Mouse (Mus musculus) adrenal gland, postnatal 4 days (tissue): Measurements from ENCODE around the gene BC034090. TPM values are rescaled to one million over a fixed set of nuclear protein-coding genes. Genes with fewer than 3 reads are reported as not detected.
A peak's percentile ranks its signal among the peaks of the same experiment; 100 is the strongest.
"Not testable (repeated sequence)": the region's sequence is repeated elsewhere in the genome, so short reads cannot be mapped to it uniquely, and the experiment has no call there.

Experiments used
- DNase-seq, 2 experiments: peaks; one replicate each; pipeline ENCODE4 v3.0.0; 2021 to 2022; ENCODE audit warnings: low spot score in 2 of 2, mixed read lengths in 2 of 2
- long read RNA-seq, 2 experiments: library from polyadenylated mRNA; stranded (forward); transcript quantifications; one replicate each; pipeline ENCODE4 v2.0.0; 2021
- total RNA-seq, 2 experiments: library from RNA; stranded (reverse); gene quantifications; 2 replicates each; pipeline ENCODE4 v1.2.3; 2021

BC034090 gene
- 10 to 100 TPM; 34.2 to 36.5 TPM for total RNA-seq
- long read RNA-seq, experiment 1, partial matches to known transcripts, result 2 of 6 reads
- long read RNA-seq, experiment 1, other reads (novel, unspliced or antisense), result 1 of 6 reads
- long read RNA-seq, experiment 2, full-length matches to known transcripts, result 7 of 18 reads
- long read RNA-seq, experiment 2, partial matches to known transcripts, result 9 of 18 reads
- long read RNA-seq, experiment 2, other reads (novel, unspliced or antisense), result 2 of 18 reads

DNA sequence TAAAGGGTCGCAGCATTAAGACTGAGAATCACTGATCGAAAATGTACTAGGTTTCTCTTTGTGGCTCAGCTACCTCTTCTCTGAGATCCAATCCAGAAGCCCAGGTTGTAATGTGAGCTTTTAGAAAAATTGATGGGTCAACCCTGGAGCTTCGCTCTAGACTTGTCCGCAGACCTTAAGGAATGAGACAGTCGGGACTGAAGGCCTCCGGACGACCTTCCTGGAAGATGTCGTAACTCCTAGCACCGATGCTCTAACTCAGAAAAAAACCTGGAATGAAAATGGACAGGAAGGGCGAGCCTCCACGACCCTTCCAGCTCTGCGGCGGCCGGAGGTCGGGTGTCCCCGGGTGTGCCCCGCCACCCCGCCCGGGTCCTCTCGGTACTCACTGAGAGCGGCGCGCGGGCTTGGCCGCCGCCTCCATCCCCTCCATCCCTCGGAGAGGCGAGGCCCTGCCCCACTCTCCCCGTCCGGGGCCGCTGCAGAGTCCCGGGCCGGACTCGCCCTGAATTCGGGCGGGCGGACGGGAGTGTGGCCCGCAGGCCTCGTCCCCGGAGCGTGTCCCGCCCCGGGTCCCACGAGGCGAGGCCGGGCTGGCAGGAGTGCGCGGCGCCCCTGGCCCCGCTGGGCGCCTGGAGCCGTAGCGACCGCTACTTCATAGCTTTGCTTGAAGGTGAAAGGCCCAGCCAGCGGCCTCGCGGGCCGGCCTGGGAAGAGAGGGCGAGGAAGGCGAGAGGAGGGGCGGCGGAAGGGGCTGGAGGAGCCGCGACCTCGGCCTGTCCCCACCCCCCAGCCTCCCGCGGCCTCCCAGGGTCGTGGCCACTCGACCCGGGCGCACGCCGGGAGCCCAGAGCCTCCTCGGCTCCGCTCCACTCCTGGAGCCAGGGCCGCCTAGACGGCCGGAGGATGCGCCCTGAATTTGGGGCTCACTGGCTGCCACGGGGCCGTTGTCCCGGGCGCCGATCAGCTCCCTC is at the start of gene BC034090:
TSS of gene BC034090 (minus strand) at position 648 of the 974 bp plus-strand sequence.
- DNase-seq, result peak; percentile 49 to 56

- peak in 1 of 2 experiments; percentile 10 for DNase-seq
Measured at GRCm38 (mm10) chr1:155293446-155293845, 49.2 kb upstream of the BC034090 start.

- no peak for DNase-seq
Measured at GRCm38 (mm10) chr1:155289411-155289810, 45.2 kb upstream of the BC034090 start.

DNA sequence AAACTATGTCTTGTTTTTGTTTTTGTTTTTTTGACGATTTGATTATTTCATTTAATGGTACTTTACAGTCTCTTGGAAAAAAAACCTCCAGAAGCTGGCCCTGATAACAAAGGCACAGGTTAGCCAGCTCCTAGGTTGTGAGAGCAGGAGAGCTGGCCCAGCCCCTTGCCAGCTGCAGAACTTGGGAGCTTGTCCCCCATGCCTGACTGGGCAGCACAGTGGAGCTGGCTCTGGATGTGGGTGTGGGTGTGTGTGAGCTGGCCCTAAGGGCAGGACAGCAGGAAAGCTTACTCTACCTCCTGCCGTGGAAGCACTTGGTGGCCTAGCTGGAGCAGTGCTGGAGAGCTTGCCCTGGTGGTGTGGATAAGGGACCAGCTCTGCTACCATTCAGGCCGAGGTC is 43.8 kb upstream of the BC034090 start:
- DNase-seq, result no peak

DNA sequence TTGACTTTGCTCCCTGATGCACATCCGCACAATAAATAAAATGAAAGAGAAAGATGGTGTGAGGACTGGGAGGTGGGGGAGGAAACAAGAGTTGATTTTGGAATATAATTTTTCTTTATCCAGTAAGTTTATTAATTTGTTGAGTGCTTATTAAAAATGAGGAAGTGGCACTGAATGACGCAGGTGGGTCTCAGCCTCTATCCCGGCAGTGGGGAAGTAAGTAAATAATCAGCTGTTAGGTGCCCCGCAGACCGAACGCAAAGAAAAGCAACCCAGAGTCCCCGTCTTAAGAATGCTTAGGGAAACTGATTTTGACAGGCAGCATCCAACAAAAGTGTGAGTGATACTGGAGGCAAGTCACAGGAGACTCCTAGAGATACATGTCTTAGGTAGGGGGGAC is 39.6 kb upstream of the BC034090 start:
- no peak for DNase-seq

GRCm38 (mm10) chr1:155281003-155281793 is 37.0 kb upstream of the BC034090 start:
- peak; percentile 12 to 21 for DNase-seq

- DNase-seq, result no peak
Measured at GRCm38 (mm10) chr1:155280306-155280705, 36.1 kb upstream of the BC034090 start.

GRCm38 (mm10) chr1:155276381-155277033 is 32.3 kb upstream of the BC034090 start:
- DNase-seq, result no peak

- no peak for DNase-seq
Measured at GRCm38 (mm10) chr1:155275793-155276192, 31.5 kb upstream of the BC034090 start.

DNA sequence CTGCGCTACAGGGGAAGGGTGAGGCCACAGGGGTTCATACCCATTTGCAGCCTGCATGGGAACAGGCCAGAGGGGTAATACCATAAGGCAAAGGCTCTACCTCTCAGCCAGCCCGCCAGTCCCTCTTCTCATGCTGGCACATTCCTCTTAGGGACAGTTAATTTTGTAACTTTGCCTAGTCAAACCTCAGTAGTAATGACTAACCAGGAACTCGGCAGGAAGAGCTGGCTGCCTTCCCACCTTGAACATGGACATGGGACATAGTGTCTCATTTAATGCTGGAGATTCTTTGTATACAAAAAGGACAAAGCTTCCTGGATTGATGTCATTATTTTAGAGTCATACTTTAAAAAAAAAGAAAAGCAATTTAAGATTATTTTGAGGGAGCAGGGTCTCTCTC is 30.7 kb upstream of the BC034090 start:
- no peak for DNase-seq

DNA sequence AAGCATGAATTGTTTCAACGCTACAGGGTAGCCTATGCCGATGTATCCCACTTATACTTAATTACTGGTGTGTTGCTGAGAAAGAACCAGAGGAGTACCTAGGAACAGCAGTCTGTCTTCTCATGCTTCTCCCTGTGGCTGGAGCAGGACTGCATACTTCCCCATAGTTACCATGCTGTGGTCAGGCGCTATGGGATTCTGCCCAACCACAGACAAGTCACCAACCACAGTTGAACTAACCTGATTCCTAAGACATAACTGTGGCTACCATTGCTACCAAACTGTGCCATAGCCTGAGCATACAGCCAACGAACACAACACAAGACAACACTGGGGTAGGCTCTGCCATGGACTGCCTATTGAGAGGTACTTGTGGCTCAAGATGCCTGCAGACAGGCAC is 28.7 kb upstream of the BC034090 start:
- no peak for DNase-seq

DNA sequence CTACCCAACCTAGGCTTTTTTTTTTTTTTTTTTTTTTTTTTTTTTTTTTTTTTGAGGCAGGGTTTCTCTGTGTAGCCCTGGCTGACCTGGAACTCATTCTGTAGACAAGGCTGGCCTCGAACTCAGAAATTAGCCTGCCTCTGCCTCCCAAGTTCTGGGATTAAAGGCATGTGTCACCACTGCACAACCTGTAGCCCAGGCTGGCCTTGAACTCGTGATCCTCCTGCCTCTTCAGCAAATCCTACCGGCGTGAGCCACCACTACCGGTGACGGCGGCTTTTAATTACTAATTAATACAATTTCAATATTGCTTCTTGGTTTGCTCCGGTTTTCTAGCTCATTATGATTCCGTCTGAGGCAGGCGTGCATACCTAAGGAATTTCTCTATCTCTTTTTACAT is 18.3 kb upstream of the BC034090 start:
- DNase-seq, result not testable (repeated sequence)

GRCm38 (mm10) chr1:155254309-155254708 is 10.1 kb upstream of the BC034090 start:
- DNase-seq, result no peak

- no peak for DNase-seq
Measured at GRCm38 (mm10) chr1:155253126-155253525, 8.9 kb upstream of the BC034090 start.

- DNase-seq, result no peak
Measured at GRCm38 (mm10) chr1:155252631-155253121, 8.4 kb upstream of the BC034090 start.

DNA sequence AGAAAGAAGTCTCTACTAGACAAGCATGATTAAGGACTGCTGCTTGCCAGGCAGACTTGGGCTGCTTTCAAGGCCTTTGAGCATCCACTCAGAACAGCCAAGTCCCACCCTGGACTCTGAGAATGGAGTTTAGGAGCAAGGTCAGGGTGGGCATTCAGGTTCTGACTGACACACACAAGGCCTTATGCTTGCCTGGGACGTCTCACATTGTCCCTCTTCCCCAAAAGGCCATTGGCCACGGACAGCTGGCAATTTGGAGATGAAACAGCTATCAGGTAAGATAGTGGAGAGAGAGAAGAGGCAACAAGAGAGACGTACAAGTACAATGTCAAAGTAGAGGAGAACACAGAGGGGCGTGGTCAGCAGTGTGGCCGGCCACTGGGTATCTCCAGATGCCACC is 7.4 kb upstream of the BC034090 start:
- no peak for DNase-seq

DNA sequence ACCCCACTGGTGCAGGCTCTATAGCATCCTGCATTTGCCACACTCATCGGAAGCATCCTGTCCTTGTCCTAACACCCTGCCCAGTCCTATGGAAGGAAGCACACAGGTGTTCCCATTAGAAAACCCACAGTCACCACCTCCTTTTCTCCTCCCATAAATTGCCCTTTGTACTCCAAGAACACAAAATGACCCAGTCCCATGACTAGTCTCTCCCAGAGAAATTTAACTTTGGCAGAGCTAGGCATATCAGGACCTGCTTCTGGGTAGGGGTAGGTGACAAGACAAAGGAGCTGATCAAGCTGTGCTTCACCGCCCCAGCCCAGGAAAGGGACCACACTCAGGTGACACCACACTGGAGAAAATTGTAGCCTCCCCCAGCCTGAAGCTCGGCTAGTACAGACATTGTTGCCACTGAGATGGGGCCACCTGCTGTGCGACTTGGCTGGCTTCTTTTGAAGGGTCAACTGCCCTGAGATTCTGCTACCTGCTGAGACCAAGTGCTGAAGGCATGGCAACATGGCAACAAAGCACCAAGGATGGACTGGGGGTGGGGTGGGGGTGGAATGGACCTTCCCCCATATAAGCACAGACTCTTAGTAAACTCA is 6.4 kb upstream of the BC034090 start:
- DNase-seq, result no peak

GRCm38 (mm10) chr1:155249896-155250295 is 5.7 kb upstream of the BC034090 start:
- DNase-seq, result no peak

GRCm38 (mm10) chr1:155248041-155248440 is 3.8 kb upstream of the BC034090 start:
- no peak for DNase-seq

DNA sequence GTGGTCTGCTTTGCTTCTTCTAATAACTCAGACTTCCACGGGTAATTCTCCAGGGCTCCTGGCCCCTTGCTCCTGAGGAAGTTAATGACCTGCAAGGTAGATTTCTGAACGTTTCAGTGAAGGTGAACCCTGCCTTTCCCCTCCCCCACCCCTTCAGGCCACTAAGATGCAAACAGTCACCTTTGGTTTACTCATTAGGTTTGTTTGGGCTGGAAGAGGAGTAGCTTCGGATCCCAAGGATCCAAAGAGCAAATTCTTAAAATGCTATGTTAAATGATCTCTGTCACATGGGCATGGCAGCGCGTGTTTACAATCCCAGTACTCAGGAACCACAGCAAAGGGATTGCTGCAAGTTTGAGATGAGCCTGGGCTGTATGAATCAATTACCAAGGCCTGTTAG is 3.2 kb upstream of the BC034090 start:
- no peak for DNase-seq
